Mouse (Mus musculus): ENCODE results near the gene Gtf2ird2.

DNA sequence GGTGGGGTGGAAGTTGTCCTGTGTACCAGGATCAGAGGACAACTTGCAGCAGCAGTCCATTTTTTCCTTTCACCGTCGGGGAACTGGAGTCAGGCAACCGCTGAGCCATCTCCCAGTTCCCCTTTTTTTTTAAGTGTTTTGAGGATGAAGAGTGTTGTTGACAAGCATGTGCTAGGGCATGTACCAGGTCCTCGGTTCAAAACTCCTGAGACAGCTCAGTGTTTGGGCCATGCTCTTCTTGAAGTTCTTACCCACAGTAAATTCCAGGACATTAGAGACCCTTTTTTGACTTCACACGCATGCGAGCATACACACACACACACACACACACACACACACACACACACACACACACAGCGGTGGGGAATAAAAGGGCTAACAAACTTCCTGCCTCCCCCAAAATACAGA, 49.4 kb downstream of the Gtf2ird2 start:
- TF ChIP-seq POLR2A (IDR thresholded peaks at IDR 0.05; ENCODE audit: control insufficient read depth, low read depth, low read length) (no peak), CTCF (IDR thresholded peaks at IDR 0.05; ENCODE audit: control insufficient read depth, insufficient read depth, insufficient replicate concordance, low read depth, low read length) (no peak)
